Mouse (Mus musculus) erythroblast, adult 5-6 weeks (primary cell): ENCODE results near the gene Prkab1. TPM values are rescaled to one million over a fixed set of nuclear protein-coding genes. Genes with fewer than 3 reads are reported as not detected.

Experiments
- ATAC-seq: replicated peaks from 2 replicates; pipeline ENCODE4 v1.8.0; 2016; ENCODE audit warnings: moderate number of reproducible peaks, mild to moderate bottlenecking, moderate TSS enrichment, inconsistent platforms; ENCODE audit not compliant: poor library complexity, low FRiP score, severe bottlenecking
- total RNA-seq, 2 experiments: library from RNA; stranded (forward) in 1 of 2; stranded (reverse) in 1 of 2; fragments of 150-400 nt in 1 of 2; fragments of 200-764, 138-1000 nt in 1 of 2; gene quantifications; 2 replicates each; pipeline versions ENCODE4 v1.2.3 to v1.2.4; 2015 to 2017; ENCODE audit warnings: low replicate concordance in 2 of 2

Prkab1 gene
- total RNA-seq, 2 experiments from 2014 or later = 72.4 to 102 TPM

DNA sequence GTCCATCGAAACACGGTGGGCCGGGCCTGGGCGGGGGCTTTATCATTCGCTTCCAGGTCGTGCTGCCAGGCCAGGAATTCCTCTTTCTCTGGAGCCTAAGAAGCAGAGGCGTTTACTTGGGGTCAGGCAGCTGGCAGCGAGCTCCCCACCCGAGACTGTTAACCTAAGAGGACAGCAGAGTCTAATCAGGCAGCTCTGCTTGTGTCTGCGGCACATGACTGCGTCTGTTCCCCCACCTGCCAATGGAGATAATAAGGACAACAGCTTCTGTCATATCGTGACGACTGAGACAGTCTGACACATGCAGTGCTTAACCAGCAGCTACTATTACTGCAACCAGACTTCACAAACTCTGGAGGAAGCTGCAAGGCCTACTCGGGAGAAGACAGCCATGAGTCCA lies 2.8 kb downstream of the Prkab1 start:
- ATAC-seq = peak; percentile 44

DNA sequence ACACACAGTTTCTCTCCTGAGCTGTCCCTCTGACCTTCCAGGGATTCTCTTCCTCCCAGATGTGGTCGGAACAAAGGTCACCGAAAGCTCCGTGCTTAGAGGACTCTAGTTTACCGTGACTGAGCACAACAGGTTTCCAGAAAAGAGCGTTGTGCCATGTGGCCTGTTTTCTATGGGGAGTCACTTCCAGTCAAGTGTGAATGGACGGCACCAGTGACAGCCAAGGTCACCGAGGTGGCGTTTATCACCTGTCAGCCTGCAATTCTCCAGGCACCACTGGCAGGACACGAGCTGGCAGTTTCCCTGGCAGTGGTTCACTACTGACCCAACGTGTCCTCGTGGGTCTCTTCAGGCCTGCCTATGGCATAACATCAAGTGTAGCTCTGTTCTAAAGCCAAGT lies 4.9 kb downstream of the Prkab1 start:
- ATAC-seq = no peak

DNA sequence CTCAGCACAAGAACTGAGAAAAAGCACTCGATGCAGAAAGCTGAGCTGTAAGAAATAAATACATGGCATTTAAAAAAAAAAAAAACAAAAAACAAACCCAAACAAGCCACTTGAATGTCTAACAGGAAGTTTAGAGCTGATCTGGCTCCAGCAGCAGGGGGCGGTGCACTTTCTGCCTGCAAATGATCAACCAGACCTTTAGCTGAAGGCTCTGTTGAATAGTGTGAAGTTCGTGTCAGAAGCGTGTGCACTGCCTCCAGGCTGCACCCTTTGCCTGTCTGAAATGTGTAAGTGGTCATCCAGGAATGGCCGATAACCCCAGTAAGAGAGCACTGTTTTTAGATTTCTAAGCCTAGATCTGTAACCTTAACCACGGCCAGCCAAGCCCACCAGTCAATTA lies 5.5 kb downstream of the Prkab1 start:
- ATAC-seq = no peak

DNA sequence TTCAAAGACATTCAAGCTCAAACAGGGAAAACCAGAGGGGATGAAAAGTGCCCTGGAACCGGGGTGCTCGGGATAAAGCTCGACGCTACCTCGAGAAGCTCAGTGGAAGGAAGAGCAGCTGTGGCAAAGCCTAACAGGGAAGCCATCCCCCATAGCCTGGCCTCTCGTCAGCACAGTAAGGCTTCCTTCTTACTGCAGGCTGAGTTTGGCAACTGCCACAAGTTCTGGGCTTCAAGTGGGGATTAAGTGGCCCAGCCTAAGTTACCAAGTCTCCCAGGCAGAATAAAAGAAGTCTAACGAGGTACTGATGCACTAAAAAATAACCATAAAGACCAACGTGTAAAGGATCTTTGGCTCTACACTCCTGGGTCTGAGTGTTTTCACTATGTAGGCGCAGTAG lies 6.1 kb downstream of the Prkab1 start:
- no peak for ATAC-seq

DNA sequence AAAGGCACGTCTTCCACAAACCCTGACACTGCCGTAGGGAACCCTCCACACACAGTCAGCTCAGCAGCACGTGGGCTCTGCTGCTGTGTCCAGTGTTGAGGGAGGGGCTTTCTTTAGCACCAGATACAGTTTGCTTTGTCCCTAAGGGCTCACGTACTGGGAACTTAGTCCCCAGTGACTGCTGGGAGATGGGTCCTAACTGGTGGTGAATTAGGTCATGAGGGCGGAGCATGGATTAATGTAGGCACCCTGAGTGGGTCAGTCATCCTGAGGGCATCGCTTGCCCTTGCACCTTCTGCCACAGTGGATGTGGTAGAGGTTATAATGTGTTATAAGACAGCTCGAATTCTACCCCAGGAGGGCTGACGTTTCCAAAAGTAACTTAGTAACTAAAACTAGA lies 6.9 kb downstream of the Prkab1 start:
- ATAC-seq = no peak

DNA sequence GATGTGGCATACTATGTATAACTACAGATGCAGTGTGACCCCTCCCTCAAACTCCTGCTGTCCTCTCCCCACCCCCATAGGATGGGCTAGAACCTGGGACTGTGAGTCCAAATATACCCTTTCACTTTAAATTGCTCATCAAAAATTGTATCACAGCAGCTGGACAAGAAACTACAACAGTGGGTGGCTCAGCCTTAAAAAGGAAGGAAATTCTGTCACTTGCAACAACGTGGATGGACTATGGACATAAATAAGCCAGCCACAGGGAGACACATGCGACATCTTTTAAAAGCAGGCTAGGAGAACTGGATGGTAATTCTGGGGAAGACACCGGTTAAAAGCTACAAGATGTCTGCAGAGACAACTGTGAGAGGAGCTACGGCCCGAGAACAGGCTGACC lies 7.8 kb downstream of the Prkab1 start:
- ATAC-seq = no peak

DNA sequence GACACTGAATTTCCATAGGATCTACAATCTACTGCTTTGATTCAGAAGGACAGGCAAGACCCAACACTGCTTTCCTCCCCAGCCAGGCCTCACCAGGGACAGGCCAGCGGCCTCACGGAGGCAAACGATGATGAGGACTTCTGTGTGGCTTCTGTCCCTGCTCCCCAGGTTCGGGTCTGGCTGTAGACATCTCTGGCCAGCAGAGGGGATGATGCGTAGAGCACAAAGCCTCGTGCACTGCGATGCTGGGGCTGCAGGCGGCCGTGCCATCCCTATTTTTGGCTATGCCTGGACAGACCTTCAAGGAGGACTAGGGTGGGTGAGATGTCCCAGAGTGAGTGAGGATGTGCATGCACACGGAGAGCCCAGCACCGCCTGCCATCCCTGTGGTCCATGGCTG lies 10.1 kb downstream of the Prkab1 start:
- ATAC-seq = no peak

DNA sequence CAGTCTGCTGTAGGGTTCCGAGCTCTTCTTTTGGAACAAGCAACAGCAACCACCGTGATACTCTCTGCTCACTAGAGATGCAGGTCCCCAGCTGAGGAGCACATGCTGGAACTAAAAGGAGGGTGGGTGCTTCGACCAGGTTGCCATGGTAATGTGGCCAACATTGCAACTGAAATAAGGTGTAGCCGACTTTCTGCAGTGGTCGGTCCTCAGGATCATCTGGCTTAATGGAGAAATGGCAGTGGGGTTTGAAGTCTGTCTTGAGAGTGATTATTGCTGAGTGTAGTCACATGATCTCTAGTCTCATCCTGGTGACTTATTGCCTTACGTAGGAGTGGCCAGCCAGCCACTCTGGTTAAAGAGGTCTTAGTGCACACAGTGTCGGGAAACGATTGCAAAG lies 10.5 kb downstream of the Prkab1 start:
- no peak for ATAC-seq

DNA sequence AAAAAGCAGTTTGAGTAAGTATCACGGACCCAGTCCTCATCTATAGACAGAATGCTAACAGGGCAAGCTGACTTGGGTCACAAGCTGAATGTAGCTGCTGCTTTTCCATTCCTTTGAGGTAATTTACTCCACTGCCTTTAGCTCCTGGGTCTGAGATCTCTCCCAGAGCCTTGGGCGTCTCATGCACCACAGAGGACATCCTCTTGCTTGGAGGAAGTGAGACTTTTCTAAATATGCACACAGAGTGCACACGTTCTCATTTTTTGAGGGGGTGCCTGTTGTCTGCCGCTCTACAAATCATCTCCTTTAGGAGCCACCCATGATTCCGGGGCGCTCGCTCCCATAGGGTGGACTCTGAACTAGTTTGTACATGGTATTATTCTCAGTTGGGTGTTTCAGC lies 11.8 kb downstream of the Prkab1 start:
- no peak for ATAC-seq

DNA sequence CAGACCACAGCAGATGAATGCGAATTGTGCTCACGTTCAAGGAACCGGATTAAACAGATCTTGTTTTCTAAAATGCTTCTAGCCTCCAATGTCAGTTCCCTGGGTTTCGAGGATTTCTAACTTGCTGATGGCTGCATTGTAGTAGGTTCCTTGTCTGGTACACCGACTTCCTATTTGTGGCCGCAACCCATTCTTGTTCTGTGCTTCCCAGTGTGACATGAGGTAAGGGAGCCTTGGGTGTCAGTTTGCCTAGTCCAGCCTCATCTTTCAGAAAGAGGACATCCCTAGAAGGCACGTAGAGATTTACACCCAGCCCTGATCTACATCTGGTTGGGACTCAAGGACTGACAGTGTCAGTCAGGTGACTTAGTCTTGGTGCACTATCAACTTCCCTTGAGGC lies 12.6 kb downstream of the Prkab1 start:
- ATAC-seq = no peak

DNA sequence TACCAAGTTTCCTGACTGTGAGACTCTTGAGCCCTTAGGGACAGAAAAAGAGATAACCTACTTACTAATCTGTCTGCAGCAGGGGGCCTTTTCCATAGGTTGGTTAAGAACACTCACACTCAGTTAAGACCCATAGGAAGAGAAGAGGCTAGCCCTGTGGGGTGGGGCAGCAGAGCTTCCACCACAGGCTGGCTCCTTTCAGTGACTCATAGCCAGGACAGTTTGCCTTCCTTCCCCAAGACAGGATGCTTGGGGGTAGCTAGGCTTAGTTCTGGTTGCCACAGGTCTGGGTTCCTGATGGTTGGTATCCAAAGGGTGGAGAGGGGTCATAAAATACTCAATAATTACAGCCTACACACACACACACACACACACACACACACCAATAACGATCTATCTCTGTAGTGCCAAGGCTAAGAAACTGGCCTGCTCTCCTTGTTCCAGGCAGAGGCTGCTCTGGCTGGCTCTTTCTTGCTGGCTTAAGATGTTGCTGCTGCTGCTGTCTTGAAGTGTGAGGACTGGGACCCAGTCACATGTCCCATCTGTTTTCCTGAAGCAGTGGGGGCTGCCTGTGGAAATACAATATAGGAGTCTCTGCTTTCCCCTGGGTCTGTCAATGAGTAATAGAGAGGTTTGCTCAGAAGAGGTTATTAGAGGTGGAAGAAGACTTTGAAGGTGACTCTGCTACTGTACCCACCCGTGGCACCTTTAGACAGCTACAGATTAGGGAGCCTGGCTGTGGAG lies 14.3 kb downstream of the Prkab1 start:
- 0 out of 2 replicates have a peak, but pooled peaks have one; percentile 35 for ATAC-seq

DNA sequence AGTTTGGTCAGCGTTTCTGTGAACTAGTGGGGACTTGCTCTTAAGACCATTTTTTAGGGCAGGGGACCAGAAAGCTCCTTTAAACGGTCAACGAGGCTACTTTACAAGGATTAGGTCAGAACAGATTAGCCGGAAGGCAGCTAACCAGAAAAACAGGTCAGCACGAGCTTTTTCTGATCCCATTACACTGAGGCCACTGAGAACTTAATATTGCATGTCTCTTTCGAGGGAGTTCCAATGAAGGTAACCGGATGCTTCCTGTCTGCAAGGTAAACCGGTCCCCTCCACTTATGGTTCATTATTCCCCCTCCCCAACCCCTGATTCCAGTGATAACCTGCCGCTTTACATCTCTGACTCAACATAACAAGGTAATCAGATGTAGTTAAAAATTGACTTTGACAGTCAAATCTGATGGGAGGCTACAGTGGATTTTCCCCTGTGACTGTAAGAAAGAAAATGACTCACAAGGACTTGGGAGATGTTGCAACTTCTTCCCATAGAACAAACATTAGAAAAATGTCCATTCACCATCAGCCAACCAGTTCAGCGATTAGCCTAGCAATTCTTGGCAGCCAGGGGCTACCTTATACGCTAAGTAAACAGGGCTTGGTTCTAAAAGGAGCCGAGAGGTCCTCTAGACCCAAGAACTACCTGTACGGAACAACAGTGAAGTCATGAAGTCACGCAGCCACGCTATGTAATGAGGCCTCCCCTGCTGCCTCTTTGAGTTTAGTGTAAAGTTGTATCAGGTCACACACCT lies 15.0 kb downstream of the Prkab1 start:
- ATAC-seq = no peak

DNA sequence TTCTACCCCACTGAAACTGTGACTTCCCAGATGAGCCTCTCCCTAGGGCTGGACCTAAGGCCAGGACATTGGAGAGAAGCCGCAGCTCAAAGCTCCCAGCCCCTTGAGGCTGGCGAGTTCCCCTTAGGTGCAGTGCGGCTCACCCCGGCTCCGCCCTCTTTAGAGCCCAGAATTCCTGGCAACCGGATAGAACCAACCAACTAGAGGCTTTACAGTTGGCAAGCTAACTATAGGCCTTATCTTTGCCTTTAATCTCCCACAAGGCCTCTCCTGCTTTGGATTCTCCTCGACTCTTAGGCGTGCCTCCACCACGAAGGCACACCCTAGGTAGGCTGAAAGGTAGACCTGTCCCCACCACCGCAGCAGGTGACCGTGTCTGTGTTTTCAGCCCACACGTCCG lies 16.6 kb downstream of the Prkab1 start:
- no peak for ATAC-seq

DNA sequence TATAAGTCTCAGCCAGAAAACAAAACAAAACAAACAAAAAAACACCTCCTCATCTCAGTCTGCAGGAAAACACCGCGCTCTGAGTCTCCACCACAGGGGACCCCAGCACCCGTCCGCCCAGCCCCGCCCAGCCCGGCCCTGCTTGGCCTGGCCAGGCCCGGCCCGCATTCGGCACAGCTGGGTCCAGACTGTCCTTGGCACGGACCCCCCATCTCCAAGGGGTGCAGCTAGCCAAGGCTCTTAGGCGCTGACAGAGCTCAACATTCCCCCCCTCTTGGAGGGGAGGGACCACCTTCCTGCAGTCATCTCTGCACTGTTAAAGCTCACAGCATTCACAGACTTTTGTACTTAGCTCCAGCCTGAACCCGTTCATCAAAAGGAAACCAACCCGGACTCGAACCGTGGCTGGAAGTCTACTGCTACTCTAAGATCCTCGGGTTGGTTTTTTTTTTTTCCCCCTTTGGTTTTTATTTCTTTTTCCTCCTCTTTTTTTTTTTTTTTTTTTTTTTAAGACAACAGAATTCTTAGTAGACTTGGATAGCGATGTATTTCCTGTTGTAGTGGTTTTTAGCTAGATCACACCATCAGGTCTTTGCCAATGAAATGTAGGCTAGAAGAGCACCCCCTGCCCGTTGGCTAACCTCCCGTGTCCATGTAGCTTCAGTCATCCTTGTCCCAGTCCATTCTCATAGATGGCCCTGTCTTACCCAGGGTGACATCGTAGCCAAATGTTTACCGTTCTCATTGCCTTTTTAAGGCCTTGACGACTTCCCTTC lies 17.8 kb downstream of the Prkab1 start:
- no peak for ATAC-seq

DNA sequence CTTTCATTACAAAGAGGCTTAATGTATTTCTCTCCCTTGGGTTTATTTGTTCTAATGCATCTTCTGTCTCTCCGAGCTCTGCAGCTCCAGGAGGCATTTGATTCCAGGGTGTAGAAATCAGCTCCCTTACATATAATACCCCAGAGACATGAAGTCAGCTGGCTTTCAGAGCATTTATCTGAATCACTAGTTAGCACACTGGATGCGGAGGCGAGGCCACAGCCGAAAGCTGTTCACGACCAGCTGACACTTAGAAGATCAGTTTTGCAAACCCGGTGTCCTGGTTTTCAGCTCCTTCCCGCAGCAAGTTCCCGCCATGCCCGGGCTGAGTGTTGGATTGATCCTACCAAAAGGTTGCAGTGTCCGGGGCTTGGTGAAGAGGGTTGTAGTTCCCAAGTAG lies 20.0 kb downstream of the Prkab1 start:
- no peak for ATAC-seq

DNA sequence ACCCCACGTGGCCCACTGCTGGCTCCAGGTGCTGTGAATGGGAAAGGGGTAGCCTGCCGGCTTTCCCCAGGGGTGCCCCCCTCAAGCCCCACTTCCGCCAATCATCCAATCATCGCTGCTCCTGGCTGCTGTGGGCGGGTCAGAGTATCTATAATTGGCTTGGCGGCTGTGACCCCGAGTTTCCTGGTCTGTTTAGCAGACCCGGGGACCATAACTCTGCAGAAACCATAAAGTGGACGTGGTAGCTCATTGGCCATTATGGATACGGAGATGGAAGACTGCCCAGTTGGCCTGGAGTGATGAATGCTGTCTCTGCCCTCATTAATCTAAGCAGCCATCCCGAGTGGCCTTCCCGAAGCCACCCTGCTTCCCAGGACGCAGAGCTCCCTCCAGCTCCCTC lies 20.5 kb downstream of the Prkab1 start:
- ATAC-seq = no peak

DNA sequence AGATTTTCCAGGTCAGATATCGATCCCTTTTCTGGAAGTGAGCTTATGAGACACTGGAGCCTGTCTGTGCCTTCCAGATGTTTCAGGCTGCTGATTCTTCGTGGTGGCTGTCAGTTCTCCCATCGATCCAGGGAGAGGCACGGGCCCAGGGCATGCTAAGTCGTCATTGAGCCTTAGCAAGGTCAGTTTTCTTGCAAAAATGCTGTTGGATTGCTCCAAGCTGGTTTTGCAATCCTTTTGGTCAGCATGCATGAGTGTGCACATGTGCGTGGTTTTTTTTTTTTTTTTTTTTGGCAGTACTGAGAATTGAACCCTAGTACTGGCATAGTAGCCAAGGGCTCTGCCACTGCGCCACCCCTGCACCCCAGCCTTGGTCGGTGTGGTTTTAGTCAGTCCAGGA lies 21.2 kb downstream of the Prkab1 start:
- ATAC-seq = no peak

DNA sequence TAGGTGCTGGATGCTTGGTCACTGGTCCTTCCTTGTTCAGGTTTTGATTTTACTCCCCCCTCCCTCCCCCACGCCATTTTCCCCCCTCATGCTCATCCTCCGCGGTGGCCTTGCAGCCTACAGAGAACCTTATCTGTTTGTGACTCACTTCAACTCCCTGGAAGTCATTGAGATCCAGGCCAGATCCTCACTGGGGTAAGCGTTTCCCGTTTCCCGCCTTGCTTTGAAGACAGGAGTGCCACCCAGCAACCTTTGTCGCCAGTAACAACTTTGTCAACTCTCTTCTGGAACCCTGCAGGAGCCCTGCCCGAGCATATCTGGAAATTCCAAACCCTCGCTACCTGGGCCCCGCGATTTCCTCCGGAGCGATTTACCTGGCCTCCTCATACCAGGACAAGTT lies 26.9 kb downstream of the Prkab1 start:
- no peak for ATAC-seq

DNA sequence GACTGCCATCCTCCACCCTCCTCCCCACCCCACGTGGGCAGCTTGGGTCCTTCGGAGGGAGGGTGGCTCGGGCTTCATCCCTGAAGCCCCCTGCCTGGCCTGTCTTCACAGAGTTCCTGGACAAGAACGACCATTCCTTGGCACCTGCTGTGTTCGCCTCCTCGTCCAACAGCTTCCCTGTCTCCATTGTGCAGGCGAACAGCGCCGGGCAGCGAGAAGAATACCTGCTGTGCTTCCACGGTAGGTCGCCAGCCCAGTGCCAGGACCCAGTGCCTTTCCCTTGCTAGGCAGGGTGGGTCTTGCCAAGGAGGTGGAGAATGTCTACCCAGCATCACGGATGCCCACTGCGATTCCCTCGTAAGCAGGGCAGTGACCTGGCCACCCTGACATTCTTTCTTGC lies 30.2 kb downstream of the Prkab1 start:
- no peak for ATAC-seq

DNA sequence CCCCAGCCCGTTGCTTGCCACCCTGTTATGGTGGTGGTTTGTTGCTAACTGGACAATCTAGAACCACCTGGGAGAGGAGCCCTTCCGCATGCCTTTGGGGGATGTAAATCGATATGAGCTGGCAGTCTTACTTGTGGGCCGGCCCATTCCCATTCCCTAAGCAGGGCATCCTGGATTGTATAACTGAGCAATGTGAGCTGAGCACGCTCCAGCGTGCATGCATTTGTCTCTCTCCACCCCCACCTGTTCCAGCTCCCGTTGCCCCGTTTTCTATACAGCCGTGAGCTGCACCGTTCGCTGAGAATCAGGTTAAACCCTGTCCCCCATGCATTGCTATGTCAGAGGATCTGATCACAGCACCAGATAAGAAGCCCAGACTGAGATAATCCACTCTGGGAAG lies 32.6 kb downstream of the Prkab1 start:
- no peak for ATAC-seq

DNA sequence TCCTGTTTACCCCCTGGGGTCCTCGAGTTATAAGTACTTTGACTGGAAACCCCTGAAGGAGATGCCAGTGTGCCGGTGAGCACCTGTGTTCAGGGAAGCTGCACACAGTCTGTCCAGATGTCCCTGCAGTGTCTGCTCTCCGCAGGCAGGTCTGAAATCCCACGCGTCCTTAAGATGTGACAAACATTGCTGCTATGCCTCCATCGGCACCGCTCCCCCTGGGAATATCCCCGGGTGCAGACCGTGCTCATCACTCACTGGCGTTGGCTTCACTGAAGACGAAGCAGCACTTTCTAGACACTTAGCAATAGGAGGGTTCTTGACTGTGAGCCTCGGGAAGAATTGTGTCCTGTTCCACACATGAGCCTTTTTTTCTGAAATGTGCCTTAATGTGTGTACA lies 37.0 kb downstream of the Prkab1 start:
- ATAC-seq = no peak
